Mouse (Mus musculus): ENCODE results near the gene Lrrc75a. TPM values are rescaled to one million over a fixed set of nuclear protein-coding genes. Genes with fewer than 3 reads are reported as not detected.
"Not testable (repeated sequence)": the region's sequence is repeated elsewhere in the genome, so short reads cannot be mapped to it uniquely, and the experiment has no call there.

Gene Lrrc75a
- polyA plus RNA-seq, 1 experiment from 2014 or later = 11.4 TPM

DNA sequence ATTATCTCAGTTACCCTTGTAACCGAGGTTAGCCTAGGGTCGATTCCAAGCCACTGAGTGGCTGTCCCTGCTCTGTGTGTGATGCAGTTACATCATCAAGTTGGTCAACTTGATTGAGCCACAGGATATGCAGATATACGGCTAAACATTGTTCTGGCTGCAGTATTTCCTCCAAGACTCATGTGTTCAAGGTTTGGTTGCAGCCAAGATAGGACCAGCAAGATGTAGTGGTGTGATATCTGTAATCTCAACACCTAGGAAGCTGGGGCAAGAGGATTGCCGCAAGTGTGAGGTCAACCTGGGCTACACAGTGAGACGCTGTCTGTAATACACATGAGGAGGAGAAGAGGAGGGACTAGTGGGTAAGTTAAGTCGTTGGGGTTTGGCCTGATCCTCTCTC, 15.9 kb upstream of the Lrrc75a start:
- ATAC-seq = no peak

DNA sequence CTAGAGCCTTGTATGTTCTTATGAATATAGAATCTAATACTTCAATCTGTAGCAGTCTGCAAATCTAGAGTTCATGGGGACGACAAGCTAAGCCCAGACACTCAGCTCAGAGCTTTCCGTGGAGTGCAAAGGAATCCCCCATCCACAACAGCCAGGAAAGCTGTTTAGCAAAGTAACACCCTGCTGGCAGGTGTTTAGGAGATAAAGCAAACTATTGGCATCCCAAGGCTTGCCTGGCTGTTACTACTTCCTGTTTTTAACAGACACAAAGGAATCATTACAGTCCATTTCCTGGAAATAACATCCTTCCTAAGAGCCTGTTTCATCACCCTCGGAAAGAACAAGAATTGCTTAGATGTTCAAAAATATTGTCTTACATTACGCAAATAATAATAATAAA, 12.6 kb upstream of the Lrrc75a start:
- WGBS = 70% methylated on average over 4 of the region's 4 CpGs

More for the DNA sequence above, 15.9 kb upstream of the Lrrc75a start:
- H3K4me1 ChIP-seq (replicated peaks) = no peaks in the 10 kb centered on the region
- 93% methylated on average over 6 of the region's 6 CpGs for WGBS
- H3K27me3 ChIP-seq = no peaks in the 10 kb centered on the region
- peaks cover 5% of the 10 kb centered on the region; the same call in 1 of the 2 replicates for H3K36me3 ChIP-seq
- no peak overlapping the region for H3K4me3 ChIP-seq (replicated peaks)
- H3K9ac ChIP-seq (replicated peaks) = no peak overlapping the region
- no peaks in the 10 kb centered on the region for H3K9me3 ChIP-seq
- H3K4me2 ChIP-seq (replicated peaks) = no peak overlapping the region
- no peak overlapping the region for H3K27ac ChIP-seq

GRCm38 (mm10) chr11:62652080-62652479, 3.8 kb upstream of the Lrrc75a start:
- WGBS = 96% methylated on average over 3 of the region's 3 CpGs
- no peak for ATAC-seq
- no peaks in the 10 kb centered on the region for H3K9me3 ChIP-seq
- H3K4me3 ChIP-seq (replicated peaks) = no peak overlapping the region
- H3K27ac ChIP-seq = no peak overlapping the region
- H3K4me2 ChIP-seq (replicated peaks) = no peak overlapping the region
- H3K4me1 ChIP-seq (replicated peaks) = peaks cover 23% of the 10 kb centered on the region
- no peaks in the 10 kb centered on the region for H3K27me3 ChIP-seq
- H3K36me3 ChIP-seq = peaks cover 6% of the 10 kb centered on the region; the same call in 1 of the 2 replicates
- no peak overlapping the region for H3K9ac ChIP-seq (replicated peaks)

More for the DNA sequence above, 12.6 kb upstream of the Lrrc75a start:
- Histone ChIP-seq H3K4me2 (replicated peaks) (no peak overlapping the region), H3K27me3 (no peaks in the 10 kb centered on the region), H3K36me3 (peaks cover 8% of the 10 kb centered on the region; the same call in 1 of the 2 replicates), H3K9me3 (no peaks in the 10 kb centered on the region), H3K4me1 (replicated peaks) (0 out of 2 replicates have a peak, but pooled peaks cover 6% of the 10 kb centered on the region), H3K9ac (replicated peaks) (no peak overlapping the region), H3K4me3 (replicated peaks) (no peak overlapping the region), H3K27ac (no peak overlapping the region)
- no peak for ATAC-seq

DNA sequence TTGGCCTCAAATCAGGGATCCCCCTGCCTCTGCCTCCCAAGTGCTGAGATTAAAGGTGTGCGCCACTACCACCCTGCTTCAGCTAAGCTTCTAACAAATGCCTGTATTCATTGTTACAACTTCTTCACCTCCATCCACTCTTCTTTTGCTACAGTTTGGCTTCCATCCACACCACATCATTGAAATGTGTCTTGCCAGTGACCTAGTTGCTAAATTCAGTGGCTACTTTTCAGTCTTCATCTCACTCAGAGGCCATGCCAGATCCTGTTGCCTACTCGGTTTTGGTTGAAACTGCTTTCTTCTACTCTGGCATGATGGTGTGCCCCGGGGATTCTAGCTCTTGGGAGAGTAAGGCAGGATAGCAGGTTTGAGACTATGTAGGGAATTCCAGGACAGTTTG, 3.2 kb upstream of the Lrrc75a start:
- Histone ChIP-seq H3K4me3 (replicated peaks) (no peak overlapping the region), H3K36me3 (peaks cover 3% of the 10 kb centered on the region; the same call in 1 of the 2 replicates), H3K4me1 (replicated peaks) (peaks cover 23% of the 10 kb centered on the region), H3K27me3 (no peaks in the 10 kb centered on the region), H3K27ac (no peak overlapping the region), H3K4me2 (replicated peaks) (no peak overlapping the region), H3K9ac (replicated peaks) (no peak overlapping the region), H3K9me3 (no peaks in the 10 kb centered on the region)
- ATAC-seq = no peak
- 91% methylated on average over 3 of the region's 3 CpGs for WGBS

DNA sequence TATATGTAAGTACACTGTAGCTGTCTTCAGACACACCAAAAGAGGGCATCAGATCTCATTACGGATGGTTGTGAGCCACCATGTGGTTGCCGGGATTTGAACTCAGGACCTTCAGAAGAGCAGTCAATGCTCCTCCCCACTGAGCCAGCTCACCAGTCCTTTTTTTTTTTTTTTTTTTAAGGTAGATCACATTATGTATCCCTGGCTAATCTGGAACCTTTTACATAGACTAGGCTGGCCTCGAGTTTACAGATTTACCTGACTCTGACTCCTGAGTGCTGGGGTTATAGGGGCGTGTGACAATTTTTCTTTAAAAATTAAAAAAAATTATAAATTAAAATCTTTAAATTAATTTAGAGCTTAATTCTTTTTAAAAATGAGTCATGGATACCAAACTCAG, 1.5 kb upstream of the Lrrc75a start:
- 87% methylated on average over 4 of the region's 4 CpGs for WGBS

GRCm38 (mm10) chr11:62648591-62649391, 468 bp upstream of the Lrrc75a start, which contains the start of gene Mmgt2:
Gene Mmgt2 (plus strand): TSS chr11:62648664.
- Histone ChIP-seq H3K9ac (replicated peaks) (peak within 1 kb of the TSS; percentile 76), H3K9me3 (no peaks in the 10 kb centered on the region), H3K4me1 (replicated peaks) (peaks cover 43% of the 10 kb centered on the region), H3K36me3 (no peaks in the 10 kb centered on the region), H3K4me3 (replicated peaks) (peak within 1 kb of the TSS; percentile 81), H3K27me3 (no peaks in the 10 kb centered on the region), H3K4me2 (replicated peaks) (peak within 1 kb of the TSS; percentile 99), H3K27ac (peak within 1 kb of the TSS; percentile 76)
- ATAC-seq = peak; percentile 84
- WGBS = under 1% methylated on average over 42 of the region's 53 CpGs

More for the DNA sequence above, 1.5 kb upstream of the Lrrc75a start:
- not testable (repeated sequence) for H3K36me3 ChIP-seq; H3K27ac ChIP-seq; H3K4me2 ChIP-seq (replicated peaks); H3K4me3 ChIP-seq (replicated peaks); ATAC-seq; H3K9ac ChIP-seq (replicated peaks); H3K9me3 ChIP-seq; H3K27me3 ChIP-seq
- peaks cover 40% of the 10 kb centered on the region for H3K4me1 ChIP-seq (replicated peaks)

GRCm38 (mm10) chr11:62646958-62647515, 1.3 kb downstream of the Lrrc75a start:
- Histone ChIP-seq H3K4me1 (replicated peaks) (peaks cover 58% of the 10 kb centered on the region), H3K36me3 (no peaks in the 10 kb centered on the region), H3K4me3 (replicated peaks) (peak overlapping the region; percentile 81), H3K4me2 (replicated peaks) (peak overlapping the region; percentile 99), H3K9ac (replicated peaks) (peak overlapping the region; percentile 76), H3K27ac (peak overlapping the region; percentile 76; the same call in 1 of the 2 replicates), H3K27me3 (no peaks in the 10 kb centered on the region), H3K9me3 (no peaks in the 10 kb centered on the region)
- WGBS = 55% methylated on average over 7 of the region's 7 CpGs
- no peak for ATAC-seq

DNA sequence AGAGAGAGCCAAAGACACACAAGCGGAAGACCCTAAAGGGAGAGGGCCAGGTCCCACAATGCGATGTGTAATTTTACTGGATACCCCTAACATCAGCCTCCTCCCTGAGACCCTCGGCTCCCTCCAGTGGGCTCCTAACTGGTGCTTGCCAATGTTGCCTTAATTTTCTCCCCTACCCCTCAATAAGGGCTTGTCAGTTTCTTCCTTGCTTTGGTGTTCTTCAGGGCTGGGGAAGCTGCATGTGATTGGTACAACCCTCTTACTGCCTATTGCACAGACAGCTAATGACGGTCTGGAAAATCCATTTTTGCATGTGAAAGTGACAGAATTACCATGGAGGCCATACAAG, 1.9 kb downstream of the Lrrc75a start:
- no peak for ATAC-seq
- H3K4me1 ChIP-seq (replicated peaks) = peaks cover 61% of the 10 kb centered on the region

GRCm38 (mm10) chr11:62645732-62646494, 2.4 kb downstream of the Lrrc75a start:
- 45% methylated on average over 8 of the region's 8 CpGs for WGBS
- no peaks in the 10 kb centered on the region for H3K9me3 ChIP-seq
- peak overlapping the region; percentile 52 for H3K9ac ChIP-seq (replicated peaks)
- H3K27ac ChIP-seq = peak overlapping the region; percentile 56
- ATAC-seq = no peak
- peak overlapping the region; percentile 81 for H3K4me3 ChIP-seq (replicated peaks)
- no peaks in the 10 kb centered on the region for H3K27me3 ChIP-seq
- H3K4me2 ChIP-seq (replicated peaks) = peak overlapping the region; percentile 99
- H3K36me3 ChIP-seq = no peaks in the 10 kb centered on the region
- peaks cover 61% of the 10 kb centered on the region for H3K4me1 ChIP-seq (replicated peaks)

More for the DNA sequence above, 1.9 kb downstream of the Lrrc75a start:
- no peaks in the 10 kb centered on the region for H3K27me3 ChIP-seq
- H3K9me3 ChIP-seq = no peaks in the 10 kb centered on the region
- H3K4me2 ChIP-seq (replicated peaks) = peak overlapping the region; percentile 99
- H3K27ac ChIP-seq = peak overlapping the region; percentile 56; the same call in 1 of the 2 replicates
- WGBS = 37% methylated on average over 4 of the region's 4 CpGs
- H3K36me3 ChIP-seq = no peaks in the 10 kb centered on the region
- H3K4me3 ChIP-seq (replicated peaks) = peak overlapping the region; percentile 81
- H3K9ac ChIP-seq (replicated peaks) = peak overlapping the region; percentile 52

DNA sequence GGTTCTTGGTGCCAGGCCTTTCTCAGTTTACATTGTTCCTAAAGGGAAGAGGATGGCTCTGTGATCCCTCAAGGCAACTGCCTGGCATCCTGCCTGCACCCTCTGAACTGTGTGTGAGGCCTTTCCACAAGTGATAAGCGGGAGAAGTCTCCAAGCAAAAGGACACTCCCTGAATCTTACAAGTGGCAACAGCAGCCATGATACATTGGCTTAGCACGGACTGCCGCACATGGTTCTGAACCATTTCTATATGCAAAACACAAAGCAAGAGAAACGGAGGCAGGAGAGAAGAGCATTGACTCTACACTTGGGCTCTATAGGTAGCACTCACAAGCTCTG, 3.0 kb downstream of the Lrrc75a start:
- Histone ChIP-seq H3K36me3 (no peaks in the 10 kb centered on the region), H3K4me3 (replicated peaks) (peak overlapping the region; percentile 81; the same call in 1 of the 2 replicates), H3K4me2 (replicated peaks) (peak overlapping the region; percentile 99), H3K9ac (replicated peaks) (0 out of 2 replicates have a peak overlapping the region, but pooled peaks have one; percentile 52), H3K27me3 (no peaks in the 10 kb centered on the region), H3K4me1 (replicated peaks) (peaks cover 61% of the 10 kb centered on the region), H3K27ac (no peak overlapping the region), H3K9me3 (no peaks in the 10 kb centered on the region)
- ATAC-seq = no peak
- 80% methylated on average over 4 of the region's 4 CpGs for WGBS

GRCm38 (mm10) chr11:62644602-62645336, 3.6 kb downstream of the Lrrc75a start:
- WGBS = 85% methylated on average over 5 of the region's 5 CpGs
- no peak for ATAC-seq

More at GRCm38 (mm10) chr11:62644602-62645336, 3.6 kb downstream of the Lrrc75a start:
- Histone ChIP-seq H3K36me3 (no peaks in the 10 kb centered on the region), H3K27me3 (no peaks in the 10 kb centered on the region), H3K4me1 (replicated peaks) (peaks cover 61% of the 10 kb centered on the region), H3K9me3 (no peaks in the 10 kb centered on the region), H3K27ac (no peak overlapping the region), H3K4me2 (replicated peaks) (peak overlapping the region; percentile 19; the same call in 1 of the 2 replicates), H3K4me3 (replicated peaks) (no peak overlapping the region), H3K9ac (replicated peaks) (no peak overlapping the region)
